Mouse (Mus musculus): ENCODE results near the gene Ssrp1. TPM values are rescaled to one million over a fixed set of nuclear protein-coding genes. Genes with fewer than 3 reads are reported as not detected.

The Ssrp1 gene
- total RNA-seq, 2 experiments from 2014 or later: 24.4 to 28.3 TPM

DNA sequence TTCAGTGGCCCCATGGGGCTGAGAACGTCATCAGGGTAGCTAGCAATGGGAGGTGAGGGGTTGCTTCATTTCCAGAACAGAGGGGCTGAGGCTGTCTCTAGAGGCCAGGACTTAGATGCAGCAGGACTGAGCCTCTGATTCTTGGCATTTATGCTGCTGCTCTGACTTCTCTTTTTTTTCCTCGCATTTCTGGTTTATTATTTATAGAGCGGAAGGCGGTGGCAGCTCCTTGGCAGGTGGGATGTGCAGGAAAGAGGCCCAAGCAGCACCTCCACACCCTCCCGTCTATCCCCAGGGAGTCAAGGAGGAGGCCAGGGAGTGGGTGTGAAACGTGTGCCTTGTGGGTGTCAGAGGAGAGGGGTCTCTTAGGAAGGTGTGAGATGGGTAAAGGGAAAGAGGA is 6.0 kb upstream of the Ssrp1 start:
- no peak for DNase-seq
- intact Hi-C loops (cut with DNase I): no loop called here

DNA sequence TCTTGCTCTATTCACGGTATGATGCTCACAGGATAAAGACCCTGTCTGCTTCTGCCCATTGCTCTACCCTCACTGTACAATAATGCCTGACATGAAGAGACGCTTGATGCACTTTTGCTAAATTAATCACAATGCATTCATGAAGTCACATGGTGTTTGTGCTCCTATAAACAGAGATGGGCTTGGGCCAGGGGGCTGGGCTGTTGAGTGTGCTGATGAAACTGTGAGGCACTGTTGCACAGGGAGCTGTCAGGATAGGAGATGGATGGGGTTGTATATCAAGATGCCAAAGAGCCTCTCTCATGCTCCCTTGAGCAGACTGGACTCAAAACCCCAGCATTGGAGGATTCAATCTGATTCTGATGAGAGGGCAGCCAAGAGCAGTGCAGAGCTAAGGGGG is 3.9 kb upstream of the Ssrp1 start:
- intact Hi-C loops (cut with DNase I): no loop called here
- no peak for DNase-seq

DNA sequence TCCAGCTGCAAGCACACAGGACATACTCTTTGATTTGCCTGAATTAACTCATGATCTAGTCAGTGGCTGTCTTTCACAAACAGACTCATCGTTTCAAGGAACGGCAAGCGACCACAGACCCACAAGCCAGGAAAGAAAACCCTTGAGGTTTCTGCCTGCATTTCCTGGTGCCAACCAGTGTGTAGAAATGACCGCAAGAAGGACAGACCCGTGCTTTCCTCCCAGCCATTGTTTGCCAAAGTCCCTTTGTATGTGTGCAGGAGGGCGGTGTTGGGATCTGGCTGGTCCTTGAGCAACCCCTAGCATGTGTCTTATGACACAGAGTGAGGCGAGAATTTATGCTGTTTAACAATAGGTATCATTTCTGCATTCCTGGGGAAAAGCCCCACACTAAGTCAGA is 2.9 kb upstream of the Ssrp1 start:
- no peak for DNase-seq
- intact Hi-C loops (cut with DNase I): no loop called here

DNA sequence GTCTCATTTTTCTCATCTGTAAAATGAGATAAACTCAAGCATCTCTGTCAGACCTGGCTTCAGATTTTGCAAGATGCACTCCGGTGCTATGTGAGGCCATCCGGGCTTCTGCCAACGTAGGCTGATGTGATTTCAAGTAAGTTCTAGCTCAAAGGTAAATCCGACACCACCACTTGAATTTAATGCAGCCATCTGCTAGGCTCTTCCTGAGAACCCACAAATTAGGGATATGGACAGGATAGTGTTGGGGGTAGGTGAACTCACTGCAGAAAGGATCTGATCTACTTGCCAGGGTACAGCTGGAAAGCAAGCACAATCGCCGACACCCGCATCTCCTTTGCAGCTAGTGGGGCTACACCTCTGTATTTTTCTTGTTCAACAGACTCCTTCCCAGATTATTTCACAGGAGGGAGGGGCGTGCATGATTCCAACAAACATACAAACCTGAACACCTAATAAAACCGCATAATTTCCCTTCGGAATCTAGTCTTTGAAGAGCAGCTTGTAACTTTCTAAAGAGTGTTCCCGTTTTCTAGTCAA is 457 bp upstream of the Ssrp1 start:
- no peak for DNase-seq
- intact Hi-C loops (cut with DNase I): no loop called here

DNA sequence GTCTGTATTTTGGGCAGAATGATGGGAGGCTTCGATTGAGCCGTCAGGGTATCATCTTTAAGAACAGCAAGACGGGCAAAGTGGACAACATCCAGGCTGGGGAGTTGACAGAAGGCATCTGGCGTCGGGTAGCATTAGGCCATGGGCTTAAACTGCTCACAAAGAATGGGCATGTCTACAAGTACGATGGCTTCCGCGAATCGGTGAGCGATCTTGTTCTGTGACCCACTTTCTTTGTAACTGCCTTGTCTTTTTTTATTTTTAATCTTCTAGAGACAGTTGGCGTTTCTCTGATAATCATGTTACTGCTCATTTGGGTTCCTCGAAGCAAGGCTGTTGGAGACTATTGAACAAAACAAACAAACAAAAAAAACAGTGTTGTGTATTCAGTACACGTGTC is 1.3 kb downstream of the Ssrp1 start:
- intact Hi-C loops (cut with DNase I): no loop called here
- DNase-seq: no peak

DNA sequence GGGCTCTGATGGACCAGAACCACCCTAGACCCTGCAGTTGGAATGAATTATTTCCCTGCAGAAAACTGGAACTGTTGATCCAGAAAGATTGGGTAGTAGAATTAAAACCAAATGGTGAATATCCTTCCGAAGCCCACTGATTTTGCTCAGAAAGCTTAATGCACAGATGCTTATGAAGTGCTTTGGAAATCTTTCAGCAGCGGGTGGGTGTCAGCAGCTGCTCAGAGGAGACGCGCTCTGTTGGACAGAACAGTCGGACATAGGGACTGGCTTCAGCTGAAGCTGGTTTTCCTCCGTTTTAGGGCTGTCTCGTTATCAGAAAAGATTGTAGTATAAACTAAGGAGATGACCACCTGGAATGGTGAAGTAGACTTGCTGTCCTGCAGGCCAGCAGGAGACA is 6.6 kb downstream of the Ssrp1 start:
- no peak for DNase-seq
- intact Hi-C loops (cut with DNase I): loop anchor here (10.0 kb wide), 1 partner anchor 219 kb away; the partner anchor contains the start of genes Smtnl1 and Timm10

DNA sequence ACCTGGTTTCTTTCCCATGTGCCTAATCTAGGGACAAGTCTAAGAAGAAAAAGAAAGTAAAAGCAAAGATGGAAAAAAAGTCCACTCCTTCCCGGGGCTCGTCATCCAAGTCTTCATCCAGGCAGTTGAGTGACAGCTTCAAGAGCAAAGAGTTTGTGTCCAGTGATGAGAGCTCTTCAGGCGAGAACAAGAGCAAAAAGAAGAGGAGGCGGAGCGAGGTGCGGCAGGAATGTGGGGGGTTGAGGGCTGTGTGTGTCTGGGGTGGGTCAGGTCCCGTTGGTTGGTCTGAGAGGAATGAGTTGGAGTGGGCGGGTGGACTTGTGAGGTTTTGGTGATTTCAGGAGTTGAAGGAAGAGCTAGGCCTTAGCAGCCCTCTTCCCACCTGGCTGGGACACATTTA is 9.2 kb downstream of the Ssrp1 start:
- intact Hi-C loops (cut with DNase I): loop anchor here (10.0 kb wide), 1 partner anchor 221 kb away; the partner anchor contains the start of genes Smtnl1 and Timm10

DNA sequence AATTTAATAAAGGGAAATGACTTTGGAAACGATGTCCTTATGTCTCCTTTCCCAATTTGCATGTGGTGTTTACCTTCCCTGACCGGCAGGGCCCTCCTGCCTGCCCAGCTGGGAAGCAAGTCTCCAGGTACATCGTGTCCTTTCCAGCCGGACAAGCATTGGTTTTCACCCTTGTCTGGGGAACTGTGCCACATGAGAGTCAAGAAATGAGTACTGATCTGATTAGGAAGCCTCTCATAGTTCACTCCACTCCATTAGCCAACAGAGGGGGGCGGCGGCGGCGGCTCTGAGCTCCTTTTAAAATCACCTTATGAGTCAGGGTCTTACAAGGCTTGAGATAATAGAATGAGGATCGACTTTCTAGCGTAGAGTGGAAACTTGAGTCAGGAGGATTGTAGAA is 10.0 kb downstream of the Ssrp1 start:
- intact Hi-C loops (cut with DNase I): loop anchor here (10.0 kb wide), 1 partner anchor 222 kb away; the partner anchor contains the start of genes Smtnl1 and Timm10
- DNase-seq: no peak

More for the DNA sequence above, 9.2 kb downstream of the Ssrp1 start:
- no peak for DNase-seq

DNA sequence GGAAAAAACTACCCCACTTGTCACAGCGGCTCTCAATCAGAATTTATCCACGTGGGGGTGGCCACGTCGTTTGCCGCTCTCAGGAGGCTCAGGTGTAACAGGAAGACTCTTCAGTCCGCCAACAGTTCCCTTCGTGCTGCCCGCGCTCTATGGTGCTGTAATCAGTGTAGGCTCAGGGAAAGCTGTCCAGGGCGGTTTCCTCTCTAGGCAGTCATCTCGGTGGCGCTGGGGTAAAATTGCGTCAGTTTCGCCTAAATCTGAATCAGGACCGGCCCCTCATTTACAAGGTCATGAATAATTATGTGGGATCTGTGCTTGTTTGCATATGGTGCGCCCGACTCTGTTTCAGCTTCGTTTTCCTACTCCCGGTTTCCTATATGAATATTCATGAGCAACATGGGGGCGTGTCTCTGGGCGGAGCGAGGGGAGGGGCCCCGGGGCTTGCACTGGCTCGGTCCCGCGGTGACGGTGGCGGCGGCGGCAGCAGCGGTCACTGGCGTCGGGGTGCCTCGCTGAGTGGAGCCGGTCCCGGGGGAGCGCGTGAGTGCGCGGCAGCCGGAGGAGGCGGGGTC is 10.6 kb downstream of the Ssrp1 start, which contains the start of gene Tnks1bp1:
Gene Tnks1bp1, plus strand, starts transcription at position 427 of the 572 bp plus-strand sequence.
- peak; percentile 98 to 99 for DNase-seq
- intact Hi-C loops (cut with DNase I): loop anchor here (10.0 kb wide), 1 partner anchor 223 kb away; the partner anchor contains the start of genes Smtnl1 and Timm10

DNA sequence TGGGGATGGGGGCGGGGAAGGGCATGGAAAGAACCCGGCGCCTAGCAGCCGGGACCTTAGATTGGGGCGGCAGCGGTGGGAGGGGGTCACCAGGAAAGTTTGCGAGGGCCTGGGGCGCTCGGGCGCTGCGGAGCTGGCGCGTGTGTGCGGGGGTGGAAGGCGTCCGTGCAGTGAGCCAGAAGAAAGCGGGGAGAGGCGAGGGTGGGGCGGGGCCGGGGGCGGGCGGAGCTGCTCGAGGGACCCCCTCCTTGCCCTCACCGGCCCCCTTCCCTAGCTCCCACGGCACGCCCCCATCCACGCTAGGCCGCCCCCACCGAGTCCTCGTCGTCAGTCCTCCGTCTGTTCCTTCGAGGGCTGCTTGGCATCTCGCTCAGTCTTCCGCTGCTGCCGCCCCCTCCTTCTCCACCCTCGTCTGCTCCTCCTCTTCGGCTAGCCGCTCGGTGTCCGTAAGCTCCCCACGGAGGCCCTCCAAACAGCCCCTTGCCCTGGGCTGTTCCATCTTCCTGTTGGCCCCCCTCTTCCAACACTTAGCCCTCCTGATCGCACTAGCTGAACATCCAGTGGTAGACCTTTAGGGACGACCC is 11.2 kb downstream of the Ssrp1 start:
- intact Hi-C loops (cut with DNase I): loop anchor here (10.0 kb wide), 1 partner anchor 223 kb away; the partner anchor contains the start of genes Smtnl1 and Timm10
- DNase-seq: peak; percentile 71 to 79

DNA sequence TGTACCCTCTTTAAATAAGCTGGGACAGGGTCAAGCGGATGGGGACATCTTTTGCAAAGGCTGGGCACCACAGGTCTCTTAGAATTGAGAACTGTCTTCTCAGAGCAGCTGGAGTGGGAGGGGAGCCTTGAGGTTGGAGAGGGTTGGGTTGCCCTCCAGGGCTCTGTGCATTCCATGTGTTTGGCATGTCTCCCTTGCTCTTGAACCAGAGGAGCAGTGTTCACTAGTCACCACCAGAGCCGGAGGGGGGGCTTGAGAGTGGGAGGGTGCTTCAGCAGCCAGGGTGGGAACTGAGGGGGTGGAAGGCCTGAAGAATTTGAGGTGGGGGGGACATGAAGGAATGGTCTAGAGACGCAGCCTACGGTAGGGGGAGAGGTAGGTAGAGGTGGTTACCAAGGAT is 12.2 kb downstream of the Ssrp1 start:
- intact Hi-C loops (cut with DNase I): loop anchor here (10.0 kb wide), 1 partner anchor 224 kb away; the partner anchor contains the start of genes Smtnl1 and Timm10
- DNase-seq: no peak

DNA sequence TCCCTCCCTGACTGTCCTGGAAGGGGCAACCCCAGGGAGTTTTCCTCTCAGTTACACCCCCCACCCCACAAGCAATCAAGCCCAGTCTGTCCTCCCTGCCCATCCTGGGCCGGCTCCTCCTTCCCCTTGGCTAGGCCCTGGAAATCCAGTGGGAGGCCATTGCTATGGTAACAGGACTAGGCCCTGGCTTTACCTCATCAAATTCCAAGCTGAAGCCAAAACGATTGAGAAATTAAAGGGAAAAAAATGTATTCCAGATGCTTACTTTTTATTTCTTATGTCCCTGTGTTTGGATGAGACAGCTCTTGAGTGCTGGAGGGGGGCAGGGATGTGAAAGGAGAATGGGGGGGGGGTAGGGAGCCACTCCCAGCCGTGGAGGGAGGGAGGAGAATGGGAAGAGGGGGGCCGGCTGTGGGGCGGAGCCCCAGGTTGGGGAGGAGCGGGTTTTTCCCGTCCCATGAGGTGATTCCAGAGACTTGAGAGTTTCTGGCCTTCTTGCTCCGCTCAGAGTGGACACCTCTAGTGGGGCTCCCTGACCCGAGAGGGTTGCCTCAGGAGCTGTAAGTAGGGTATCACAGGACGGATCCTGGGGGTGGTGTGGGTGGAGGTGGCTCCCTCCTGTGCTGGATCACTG is 13.1 kb downstream of the Ssrp1 start:
- intact Hi-C loops (cut with DNase I): no loop called here
- DNase-seq: peak; percentile 74 to 81

DNA sequence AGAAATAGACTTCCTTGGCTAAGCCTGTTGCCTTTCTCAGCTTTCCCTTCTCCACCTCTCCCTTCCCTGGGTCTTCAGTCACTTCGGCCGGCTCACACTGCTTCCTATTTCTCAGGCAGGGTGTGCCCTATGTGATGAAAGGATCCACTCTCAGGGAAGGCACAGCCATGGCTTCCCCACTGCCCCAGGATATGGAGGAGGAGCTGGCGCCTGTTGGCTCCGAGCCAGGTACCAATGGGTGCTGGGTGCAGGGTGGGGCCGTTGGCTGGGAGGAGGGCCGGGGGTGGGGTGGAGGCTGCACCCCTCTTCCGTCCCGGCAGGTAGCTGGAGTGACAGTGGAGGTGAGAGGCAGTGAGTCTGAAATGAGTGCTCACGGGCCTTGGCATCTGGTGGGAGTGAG is 13.7 kb downstream of the Ssrp1 start:
- intact Hi-C loops (cut with DNase I): no loop called here
- DNase-seq: no peak

DNA sequence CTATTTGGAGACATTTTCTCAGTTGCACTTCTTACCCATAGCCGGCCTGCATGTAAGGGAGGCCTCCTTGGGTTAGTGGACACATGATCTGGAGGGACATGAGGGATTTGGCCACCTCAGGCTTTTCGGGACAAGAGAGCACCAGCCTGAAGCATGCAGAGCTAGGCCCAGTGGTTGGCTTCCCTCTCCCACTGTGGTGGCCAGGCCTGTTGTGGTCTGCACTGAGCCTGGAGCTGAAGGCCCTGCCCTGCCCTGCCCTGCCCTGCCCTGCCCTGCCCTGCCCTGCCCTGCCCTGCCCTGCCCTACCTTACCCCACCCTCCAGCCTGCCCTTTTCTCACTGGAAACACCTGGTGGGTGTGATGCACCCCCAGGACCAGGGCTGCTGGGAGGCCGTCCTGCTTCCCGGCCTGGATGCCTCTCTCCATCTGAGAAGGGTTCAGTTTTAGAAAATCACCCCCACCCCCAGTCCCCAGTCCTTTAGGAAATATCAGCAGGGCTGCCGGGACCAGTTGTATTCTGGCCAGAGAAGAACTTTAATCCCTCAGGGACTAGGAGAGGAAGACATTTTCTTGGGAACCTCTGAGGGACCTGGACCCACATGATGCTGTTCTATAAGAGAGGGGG is 16.3 kb downstream of the Ssrp1 start:
- intact Hi-C loops (cut with DNase I): no loop called here
- DNase-seq: no peak

DNA sequence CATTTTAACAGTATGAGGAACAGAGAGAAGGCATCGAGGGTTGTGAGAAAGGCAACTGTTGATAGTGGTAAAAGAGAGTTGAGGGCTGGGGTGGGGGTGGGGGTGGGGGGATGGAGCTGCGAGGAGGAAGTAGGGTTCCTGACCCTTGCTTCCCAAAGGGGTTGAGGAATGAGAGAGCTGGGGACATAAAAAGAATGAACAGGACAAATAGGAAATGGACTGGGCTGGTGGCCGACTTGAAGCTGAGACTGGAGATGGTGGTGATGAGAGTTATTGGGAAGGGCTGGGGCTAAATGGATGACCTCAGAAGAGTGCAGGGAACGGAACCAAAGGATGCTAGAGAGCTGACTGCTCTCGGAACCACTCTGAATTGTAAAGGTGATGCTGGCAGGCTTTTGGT is 19.7 kb downstream of the Ssrp1 start:
- intact Hi-C loops (cut with DNase I): no loop called here
- DNase-seq: no peak

DNA sequence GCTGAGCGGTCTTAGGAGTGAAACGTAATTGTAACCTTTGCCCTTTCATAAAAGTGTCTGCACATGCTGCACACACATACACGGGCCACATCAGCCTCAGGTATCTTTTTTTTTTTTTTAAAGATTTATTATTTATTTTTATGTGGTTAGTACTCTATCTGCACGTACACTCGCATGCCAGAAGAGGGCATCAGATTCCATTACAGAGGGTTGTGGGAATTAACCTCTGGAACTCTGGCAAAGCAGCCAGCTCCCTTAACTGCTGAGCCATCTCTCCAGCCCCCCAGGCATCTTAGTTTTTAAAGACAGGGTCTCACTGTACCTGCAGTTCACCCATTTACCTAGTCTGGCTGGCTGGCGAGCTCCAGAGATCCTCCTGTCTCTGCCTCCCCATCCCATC is 22.6 kb downstream of the Ssrp1 start:
- intact Hi-C loops (cut with DNase I): no loop called here

DNA sequence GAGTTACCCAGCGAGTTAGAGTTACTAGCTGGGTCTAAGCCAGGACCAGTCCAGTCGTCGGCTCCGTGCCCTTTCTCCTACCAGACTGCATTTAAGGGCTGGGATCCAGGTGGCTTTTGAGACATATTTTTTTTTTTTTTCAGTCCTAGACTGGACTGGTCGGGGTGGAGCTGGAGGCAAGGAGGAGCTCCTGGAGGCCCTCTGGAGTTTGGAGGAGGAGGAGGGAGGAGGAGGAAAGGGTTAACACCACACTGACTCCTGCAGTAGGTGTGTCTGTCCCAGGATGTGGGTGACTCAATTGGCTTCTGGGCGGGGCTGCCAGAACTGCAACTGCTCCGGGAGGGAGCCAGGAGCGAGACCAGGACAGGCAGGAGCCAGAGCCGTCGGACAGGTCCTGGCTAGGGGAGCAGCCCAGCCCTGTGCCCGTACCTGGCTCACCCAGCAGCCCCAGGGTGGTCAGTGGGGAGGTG is 23.6 kb downstream of the Ssrp1 start:
- peak; percentile 55 to 68 for DNase-seq
- intact Hi-C loops (cut with DNase I): no loop called here

More for the DNA sequence above, 22.6 kb downstream of the Ssrp1 start:
- no peak for DNase-seq

DNA sequence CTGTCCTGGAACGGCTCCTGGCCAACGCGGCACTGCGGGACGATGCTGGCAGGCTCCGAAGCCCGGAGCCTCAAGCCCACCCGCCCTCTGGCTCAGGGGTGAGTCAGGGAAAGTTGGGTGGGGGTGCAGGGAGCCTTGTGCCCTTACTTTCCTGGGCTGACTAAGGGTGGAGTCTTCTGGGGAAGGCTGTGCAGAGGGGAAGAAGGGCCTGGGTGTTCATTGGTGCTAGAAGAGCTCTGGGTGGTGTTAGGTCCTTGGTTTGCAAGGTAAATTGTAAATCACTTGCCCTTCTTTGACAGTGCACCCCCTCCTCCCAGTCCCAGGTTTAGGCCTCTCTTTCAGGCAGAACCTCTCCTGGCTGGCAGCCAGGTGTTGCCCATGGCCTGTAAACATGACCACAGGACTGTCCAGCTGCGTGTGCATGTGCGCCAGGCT is 24.1 kb downstream of the Ssrp1 start:
- intact Hi-C loops (cut with DNase I): no loop called here

DNA sequence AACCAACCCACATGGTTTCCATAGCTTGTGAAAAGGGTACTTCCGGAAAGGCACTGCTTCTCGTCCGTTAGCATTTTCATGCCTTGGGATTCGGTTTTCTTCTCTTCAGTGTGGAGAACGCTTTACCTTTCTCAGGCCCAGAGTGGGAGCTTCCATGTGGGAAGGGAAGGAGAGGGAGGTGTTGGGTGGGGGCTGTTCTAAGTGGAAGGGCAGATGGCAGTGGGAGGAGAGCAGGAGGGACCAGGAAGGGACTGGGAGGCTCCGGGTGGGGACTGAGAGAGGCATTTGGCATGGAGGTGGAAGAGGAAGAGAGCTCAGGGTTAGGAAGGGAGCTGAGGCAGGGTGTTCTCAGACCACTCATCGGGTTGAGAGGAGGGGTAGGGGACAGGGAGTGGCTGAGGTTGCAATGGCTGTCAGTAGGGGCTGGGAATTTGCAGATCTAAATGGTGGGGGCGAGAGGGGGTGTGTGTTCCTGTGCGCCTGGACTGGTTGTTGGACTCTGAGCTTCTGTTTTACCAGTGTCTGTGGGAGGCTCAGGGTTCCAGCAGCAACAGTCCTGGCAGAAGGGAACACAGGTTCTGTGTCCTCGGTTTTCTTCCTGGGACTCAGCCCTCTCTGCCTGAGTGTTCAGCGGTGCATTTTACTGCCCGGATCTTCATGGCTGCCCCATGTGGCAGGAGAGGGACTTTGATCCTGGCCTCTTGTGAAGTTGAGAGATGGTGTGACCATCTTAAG is 28.3 kb downstream of the Ssrp1 start:
- no peak for DNase-seq
- intact Hi-C loops (cut with DNase I): no loop called here

More for the DNA sequence above, 24.1 kb downstream of the Ssrp1 start:
- peak in 1 of 2 experiments; percentile 37 for DNase-seq

DNA sequence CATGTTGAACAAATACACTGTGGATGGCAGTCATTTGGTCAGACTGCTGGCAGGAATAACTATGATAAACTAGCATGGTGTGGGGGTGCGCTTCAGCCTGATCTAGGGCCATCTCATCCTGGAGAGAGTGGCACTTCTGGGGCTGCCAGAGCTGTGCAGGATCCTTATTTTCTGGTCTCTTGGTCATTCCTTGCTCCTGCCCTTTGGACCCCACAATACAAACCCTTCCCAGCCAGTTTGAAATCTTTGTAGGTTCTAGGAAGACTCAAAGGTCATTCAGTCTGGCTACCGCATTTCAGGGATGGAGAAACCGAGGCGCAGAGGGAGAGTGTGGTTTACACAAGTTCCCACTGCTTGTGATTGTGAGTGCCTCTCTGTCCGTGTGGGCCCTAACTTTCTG is 29.9 kb downstream of the Ssrp1 start:
- no peak for DNase-seq
- intact Hi-C loops (cut with DNase I): no loop called here

All from gastrocnemius, postnatal 36 days (tissue).